Mouse (Mus musculus) limb, embryonic 11.5 days (tissue): ENCODE data around the gene Gm10563. TPM values are rescaled to one million over a fixed set of nuclear protein-coding genes. Genes with fewer than 3 reads are reported as not detected.

Source experiments
- ATAC-seq: fragments of 200-750 bp; cut with Nextera tagmentation; 2 replicates; pipeline ENCODE4 v1.8.0; 2017; ENCODE audit warnings: low read depth; ENCODE audit not compliant: insufficient number of reproducible peaks, low FRiP score, low TSS enrichment
- DNase-seq: peaks from one replicate; pipeline ENCODE4 v3.0.0-alpha.2; 2015; ENCODE audit warnings: low spot score
- H3K27ac ChIP-seq: fragments of 300-500 bp; sonication (generic); replicated peaks from 2 replicates; pipeline ENCODE4 v1.5.1; 2014; ENCODE audit warnings: low read depth, mild to moderate bottlenecking, low read length
- H3K27me3 ChIP-seq: fragments of 300-500 bp; sonication (generic); 2 replicates; pipeline ENCODE4 v1.6.1; 2014; ENCODE audit warnings: mild to moderate bottlenecking, low read length, mixed read lengths; ENCODE audit not compliant: control insufficient read depth, insufficient read depth
- H3K36me3 ChIP-seq: fragments of 300-500 bp; sonication (generic); 2 replicates; pipeline ENCODE4 v1.6.1; 2014; ENCODE audit warnings: mild to moderate bottlenecking, low read length, moderate library complexity, mixed read lengths; ENCODE audit not compliant: control insufficient read depth, insufficient read depth
- H3K4me1 ChIP-seq: fragments of 300-500 bp; sonication (generic); 2 replicates; pipeline ENCODE4 v1.6.1; 2014; ENCODE audit warnings: low read length, mixed read lengths; ENCODE audit not compliant: control insufficient read depth, insufficient read depth
- H3K4me2 ChIP-seq: fragments of 300-500 bp; sonication (generic); 2 replicates; pipeline ENCODE4 v1.6.1; 2014; ENCODE audit warnings: low read depth, mild to moderate bottlenecking, moderate library complexity; ENCODE audit not compliant: severe bottlenecking
- H3K4me3 ChIP-seq: fragments of 300-500 bp; sonication (generic); 2 replicates; pipeline ENCODE4 v1.5.1; 2014; ENCODE audit warnings: low read depth, low read length
- H3K9ac ChIP-seq: fragments of 300-500 bp; sonication (generic); 2 replicates; pipeline ENCODE4 v1.6.1; 2014; ENCODE audit warnings: mild to moderate bottlenecking, low read length
- H3K9me3 ChIP-seq: fragments of 300-500 bp; sonication (generic); 2 replicates; pipeline ENCODE4 v1.6.1; 2016; ENCODE audit warnings: low read length; ENCODE audit not compliant: control insufficient read depth
- WGBS: fragments of 180-500 bp; shearing (Covaris S2); extraction: QIAGEN DNeasy Blood & Tissue Kit; methylation state at CpG from one replicate; pipeline ENCODE4 v1.1.7; 2014; 5-methylcytosine and 5-hydroxymethylcytosine counted together
- polyA plus RNA-seq: library from polyadenylated mRNA; unstranded; fragments of >200 nt; fragmentation: Nextera tagmentation; extraction: Ambion mirVana; gene quantifications from 2 replicates; pipeline ENCODE4 v1.2.1, GENCODE M21; 2014

Gene Gm10563
- polyA plus RNA-seq, 1 experiment from 2014 or later, result not detected

DNA sequence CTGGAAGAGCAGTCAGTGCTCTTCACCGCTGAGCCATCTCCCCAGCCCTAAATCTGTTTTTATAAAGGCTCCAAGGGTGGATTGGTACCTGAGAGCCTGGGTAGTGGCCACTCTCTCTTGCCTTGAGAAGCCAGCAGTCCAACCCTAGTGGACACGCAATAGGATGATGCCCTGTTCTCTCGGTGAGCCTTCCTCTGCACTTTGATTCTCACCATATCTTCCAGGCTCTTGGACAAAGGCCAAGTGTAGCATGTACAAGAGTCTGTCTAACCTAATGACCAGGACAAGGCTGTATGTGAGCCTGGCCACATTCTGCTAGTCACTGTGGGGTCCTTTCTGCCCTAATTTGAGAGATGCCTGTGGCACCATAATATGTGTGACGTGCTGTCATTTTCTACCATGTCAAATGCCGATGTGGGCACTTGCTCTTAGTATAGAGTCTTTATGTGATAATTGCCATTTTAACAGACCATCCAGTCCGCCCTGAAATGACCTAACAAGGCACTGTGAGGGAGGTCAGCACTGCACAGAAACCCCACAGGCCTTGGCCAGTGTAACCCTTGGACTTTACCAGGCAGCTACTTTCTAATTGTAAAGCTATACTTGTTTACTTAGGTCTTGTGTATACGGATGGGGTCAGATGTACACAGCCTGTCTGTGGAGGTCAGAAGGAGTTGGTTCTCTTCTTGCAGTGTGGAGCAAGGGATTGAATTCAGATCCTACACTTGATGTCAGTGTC, 76.4 kb downstream of the Gm10563 start:
- 92% methylated on average over 7 of the region's 7 CpGs for WGBS
- no peak overlapping the region for H3K4me2 ChIP-seq

GRCm38 (mm10) chr4:155568170-155568569, 77.0 kb downstream of the Gm10563 start:
- no peak for DNase-seq
- peaks cover 13% of the 10 kb centered on the region for H3K4me1 ChIP-seq
- no peak overlapping the region for H3K4me2 ChIP-seq
- WGBS, result 38% methylated on average over 2 of the region's 2 CpGs
- no peak overlapping the region for H3K4me3 ChIP-seq
- H3K9me3 ChIP-seq, result no peaks in the 10 kb centered on the region
- no peaks in the 10 kb centered on the region for H3K36me3 ChIP-seq
- no peak overlapping the region for H3K27ac ChIP-seq
- H3K27me3 ChIP-seq, result no peaks in the 10 kb centered on the region
- no peak for ATAC-seq
- no peak overlapping the region for H3K9ac ChIP-seq

More for the DNA sequence above, 76.4 kb downstream of the Gm10563 start:
- Histone ChIP-seq H3K36me3 (no peaks in the 10 kb centered on the region), H3K27ac (no peak overlapping the region), H3K9me3 (no peaks in the 10 kb centered on the region), H3K27me3 (no peaks in the 10 kb centered on the region), H3K9ac (no peak overlapping the region), H3K4me3 (no peak overlapping the region), H3K4me1 (peaks cover 13% of the 10 kb centered on the region)
- no peak for DNase-seq
- ATAC-seq, result no peak

DNA sequence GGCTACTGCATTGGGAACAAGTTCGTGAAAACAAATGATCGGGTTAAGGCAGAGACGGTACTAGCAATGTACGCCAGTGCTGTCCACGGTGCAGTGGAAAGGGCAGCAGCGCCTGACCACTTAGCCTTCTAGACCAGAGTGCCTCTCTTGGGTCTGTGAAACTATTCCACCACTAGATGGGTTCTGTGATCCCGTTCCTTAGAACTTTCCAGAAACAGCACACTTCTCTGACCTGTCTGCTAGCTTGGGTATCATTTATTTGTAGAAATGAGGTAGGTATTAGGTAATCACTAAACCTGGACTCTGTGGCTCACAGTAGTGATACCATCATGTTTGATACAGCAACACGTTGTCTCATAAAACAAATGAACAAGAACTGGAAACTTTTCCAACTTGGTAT, 78.7 kb downstream of the Gm10563 start:
- ATAC-seq (no peak), DNase-seq (no peak)
- Histone ChIP-seq H3K9ac (no peak overlapping the region), H3K4me3 (no peak overlapping the region), H3K27me3 (no peaks in the 10 kb centered on the region), H3K9me3 (no peaks in the 10 kb centered on the region), H3K4me1 (peaks cover 20% of the 10 kb centered on the region), H3K4me2 (no peak overlapping the region), H3K27ac (no peak overlapping the region), H3K36me3 (no peaks in the 10 kb centered on the region)
- 52% methylated on average over 8 of the region's 8 CpGs for WGBS

Other genes starting within 250 kb of the Gm10563 start
- 0.08 TPM in 1 of 2 replicates, not detected in the other for gene Gabrd, start 247.3 kb downstream of the Gm10563 start, polyA plus RNA-seq
- gene Cfap74, start 236.2 kb downstream of the Gm10563 start, polyA plus RNA-seq, result 5.1 and 6.1 TPM in 2 replicates
- gene Tmem52, start 176.3 kb downstream of the Gm10563 start, polyA plus RNA-seq, result not detected in 2 replicates
- 625 and 626 TPM in 2 replicates for gene Gnb1, start 154.0 kb downstream of the Gm10563 start, polyA plus RNA-seq
- gene Nadk, start 83.0 kb downstream of the Gm10563 start, polyA plus RNA-seq, result 99.1 and 105 TPM in 2 replicates
- gene Slc35e2, start 44.0 kb downstream of the Gm10563 start, polyA plus RNA-seq, result 16.1 and 16.4 TPM in 2 replicates
- gene Cdk11b, start 20.6 kb downstream of the Gm10563 start, polyA plus RNA-seq, result 69.4 and 79.9 TPM in 2 replicates
- 11.3 and 12.2 TPM in 2 replicates for gene Mmp23, start 8.0 kb upstream of the Gm10563 start, polyA plus RNA-seq
- gene Mib2, start 23.8 kb upstream of the Gm10563 start, polyA plus RNA-seq, result 16.0 and 16.6 TPM in 2 replicates
- 2.0 and 2.1 TPM in 2 replicates for gene Fndc10, start 48.9 kb upstream of the Gm10563 start, polyA plus RNA-seq
- 145 and 147 TPM in 2 replicates for gene Ssu72, start 59.4 kb upstream of the Gm10563 start, polyA plus RNA-seq
- gene Tmem240, start 89.4 kb upstream of the Gm10563 start, polyA plus RNA-seq, result 0.55 and 0.79 TPM in 2 replicates
- 103 and 104 TPM in 2 replicates for gene Atad3a, start 115.7 kb upstream of the Gm10563 start, polyA plus RNA-seq
- gene Vwa1, start 129.3 kb upstream of the Gm10563 start, polyA plus RNA-seq, result 5.3 and 6.0 TPM in 2 replicates
- 0.19 and 0.34 TPM in 2 replicates for gene Tmem88b, start 140.5 kb upstream of the Gm10563 start, polyA plus RNA-seq
- not detected in 2 replicates for gene Ankrd65, start 145.0 kb upstream of the Gm10563 start, polyA plus RNA-seq
- 238 and 245 TPM in 2 replicates for gene Mrpl20, start 157.5 kb upstream of the Gm10563 start, polyA plus RNA-seq
- gene Ccnl2, start 167.1 kb upstream of the Gm10563 start, polyA plus RNA-seq, result 181 and 203 TPM in 2 replicates
- 132 and 138 TPM in 2 replicates for gene Aurkaip1, start 185.9 kb upstream of the Gm10563 start, polyA plus RNA-seq
- gene Mxra8, start 194.3 kb upstream of the Gm10563 start, polyA plus RNA-seq, result 41.8 and 49.3 TPM in 2 replicates
- gene Dvl1, start 202.0 kb upstream of the Gm10563 start, polyA plus RNA-seq, result 8.1 and 9.1 TPM in 2 replicates
- 0.24 and 0.28 TPM in 2 replicates for gene Tas1r3, start 218.0 kb upstream of the Gm10563 start, polyA plus RNA-seq
- 19.2 and 20.4 TPM in 2 replicates for gene Cptp, start 224.0 kb upstream of the Gm10563 start, polyA plus RNA-seq
- gene Ints11, start 224.1 kb upstream of the Gm10563 start, polyA plus RNA-seq, result 89.4 and 91.1 TPM in 2 replicates
- gene Pusl1, start 246.4 kb upstream of the Gm10563 start, polyA plus RNA-seq, result 42.4 and 45.5 TPM in 2 replicates
- 17.8 and 18.4 TPM in 2 replicates for gene Acap3, start 246.4 kb upstream of the Gm10563 start, polyA plus RNA-seq